Comparison of ENCODE assay signal across 9 mouse cellular contexts in genomic region chr14:23791261-23791691, GRCm38 (mm10).
DNase-seq lines count a peak whose midpoint lies in the region; ATAC-seq and TF ChIP-seq lines count a peak whose summit lies in the region.
"Had no signal": no experiment of that assay in that cellular context is flagged by ENCODE, and none has a peak within 500 bp of the region (broad histone marks: within the 10 kb centered on the region; RNA-seq: fewer than 3 reads in every experiment).

No protein-coding gene starts in this region.

- ATAC-seq in CD4-positive, CD25-positive, alpha-beta regulatory T cell, adult 4 months: no peak

- intact Hi-C loops in gastrocnemius, postnatal 36 days (cut with DNase I): loop anchor here (1.0 to 10.0 kb wide), 2 partner anchors 206 to 217 kb away; no protein-coding TSS in a partner anchor

- H3K4me3 ChIP-seq in olfactory bulb, adult 2 months (ENCODE audit: insufficient read depth, low read depth, low read length): no peak overlapping the region
- H3K4me3 ChIP-seq: stomach, embryonic 15.5 days had no signal

- no peak for TF ChIP-seq POLR2A in olfactory bulb, adult 2 months (IDR thresholded peaks at IDR 0.05; ENCODE audit: insufficient read depth, low read depth, low read length)

- WGBS in olfactory bulb, adult 2 months: 41% methylated on average over 13 of the region's 13 CpGs

- no peak overlapping the region for H3K27ac ChIP-seq in olfactory bulb, adult 2 months (ENCODE audit: insufficient read depth, low read depth, low read length)
- H3K27ac ChIP-seq: stomach, embryonic 15.5 days had no signal

- peak; percentile 46; the same call in 1 of the 2 replicates for TF ChIP-seq CTCF in olfactory bulb, adult 2 months (IDR thresholded peaks at IDR 0.05; ENCODE audit: insufficient read depth, low read depth, low read length)

- peaks cover 8% of the 10 kb centered on the region for H3K4me1 ChIP-seq in olfactory bulb, adult 2 months (ENCODE audit: control insufficient read depth, insufficient read depth, low read length)
- H3K4me1 ChIP-seq: stomach, embryonic 15.5 days had no signal

- DNase-seq in CD4-positive, CD25-positive, alpha-beta regulatory T cell, adult 2 months (ENCODE audit: low read depth, low spot score): peak; percentile 2
- peak; percentile 77 for DNase-seq in NIH3T3 (ENCODE audit: low read depth)
- DNase-seq in cerebellum, postnatal 10 days: peak; percentile 88 to 92
- DNase-seq in gastrocnemius, postnatal 36 days: peak; percentile 55 to 56
- peak; percentile 70 for DNase-seq in left cerebral cortex, adult 11 months (ENCODE audit: low spot score)
- DNase-seq in urinary bladder, postnatal 14 days (ENCODE audit: low spot score): peak; percentile 70

Comparison
In these comparisons a context has a peak if more than half of its experiments do, and no peak if none do; other contexts are left out.
1. DNase-seq: peak in every context shown above with its lines; median percentile 90 in cerebellum, postnatal 10 days; 77 in NIH3T3; 70 in left cerebral cortex, adult 11 months; 70 in urinary bladder, postnatal 14 days; 56 in gastrocnemius, postnatal 36 days; 2 in CD4-positive, CD25-positive, alpha-beta regulatory T cell, adult 2 months.